9 mouse cellular contexts compared by ENCODE assay signal in genomic region chr16:57754526-57755125, GRCm38 (mm10). TPM values are rescaled to one million over a fixed set of nuclear protein-coding genes. Genes with fewer than 3 reads are reported as not detected.
DNase-seq lines count a peak whose midpoint lies in the region; ATAC-seq and TF ChIP-seq lines count a peak whose summit lies in the region.
"Had no signal": no experiment of that assay in that cellular context is flagged by ENCODE, and none has a peak within 500 bp of the region (broad histone marks: within the 10 kb centered on the region; RNA-seq: fewer than 3 reads in every experiment).

Gene Col8a1, minus strand, starts transcription at chr16:57754737.

- no peaks in the 10 kb centered on the region for H3K27me3 ChIP-seq in forebrain, embryonic 14.5 days (replicated peaks; ENCODE audit: control insufficient read depth, insufficient read depth, low read length)
- H3K27me3 ChIP-seq in hindbrain, embryonic 16.5 days (replicated peaks; ENCODE audit: control insufficient read depth, insufficient read depth, low read length): no peaks in the 10 kb centered on the region
- no peaks in the 10 kb centered on the region for H3K27me3 ChIP-seq in lung, postnatal 0 days (replicated peaks; ENCODE audit: insufficient read depth, low read length)

- peak; percentile 24 to 29 for DNase-seq in cerebellum, postnatal 10 days
- no peak for DNase-seq in cerebellum, adult 11-12 months
- peak; percentile 9 for DNase-seq in ES-E14 (ENCODE audit: low read depth, low spot score)
- peak; percentile 9 for DNase-seq in forebrain, embryonic 14.5 days (ENCODE audit: low spot score)
- DNase-seq in lung, postnatal 0 days (ENCODE audit: low spot score): no peak
- peak; percentile 22 for DNase-seq in urinary bladder, postnatal 25 days (ENCODE audit: low spot score)
- DNase-seq in thymus, adult 18-20 months: no peak

- H3K36me3 ChIP-seq in ES-E14 (ENCODE audit: control insufficient read depth, insufficient read depth, low read length, poor library complexity, severe bottlenecking): no peaks in the 10 kb centered on the region
- no peaks in the 10 kb centered on the region for H3K36me3 ChIP-seq in forebrain, embryonic 14.5 days (ENCODE audit: control insufficient read depth, insufficient read depth, low read length)
- H3K36me3 ChIP-seq in hindbrain, embryonic 16.5 days (ENCODE audit: control insufficient read depth, insufficient read depth, low read length): no peaks in the 10 kb centered on the region
- H3K36me3 ChIP-seq in lung, postnatal 0 days (ENCODE audit: insufficient read depth, low read length): no peaks in the 10 kb centered on the region

- no peaks in the 10 kb centered on the region for H3K9me3 ChIP-seq in ES-E14 (ENCODE audit: control insufficient read depth, insufficient read depth, low read depth, low read length)
- no peaks in the 10 kb centered on the region for H3K9me3 ChIP-seq in forebrain, embryonic 14.5 days (replicated peaks; ENCODE audit: control insufficient read depth, low read length)
- H3K9me3 ChIP-seq in hindbrain, embryonic 16.5 days (ENCODE audit: control insufficient read depth, low read length): no peaks in the 10 kb centered on the region
- no peaks in the 10 kb centered on the region for H3K9me3 ChIP-seq in lung, postnatal 0 days (ENCODE audit: low read length)

- peak; percentile 61 for ATAC-seq in forebrain, embryonic 14.5 days
- peak; percentile 56 for ATAC-seq in hindbrain, embryonic 16.5 days
- ATAC-seq in lung, postnatal 0 days: no peak

- H3K4me3 ChIP-seq in ES-E14 (ENCODE audit: insufficient read depth in 1 of 2, low read depth in 1 of 2, low read length in 2 of 2, poor library complexity in 1 of 2, severe bottlenecking in 1 of 2): peak within 1 kb of the TSS; percentile 43 to 44
- H3K4me3 ChIP-seq in forebrain, embryonic 14.5 days (ENCODE audit: low read depth, low read length): peak within 1 kb of the TSS; percentile 28
- H3K4me3 ChIP-seq in hindbrain, embryonic 16.5 days (ENCODE audit: low read length): peak within 1 kb of the TSS; percentile 52
- H3K4me3 ChIP-seq in lung, postnatal 0 days (ENCODE audit: low read depth, low read length): peak within 1 kb of the TSS; percentile 16

- in situ Hi-C loops in ES-E14 (cut with MboI; ENCODE audit: low sequenced_read_pairs in 2 of 2, unreplicated experiment in 2 of 2): no loop called here

- H3K9ac ChIP-seq in ES-E14 (ENCODE audit: insufficient read depth, low read depth, low read length, poor library complexity, severe bottlenecking): no peak within 1 kb of the TSS
- H3K9ac ChIP-seq in forebrain, embryonic 14.5 days (ENCODE audit: low read length): peak within 1 kb of the TSS; percentile 58
- peak within 1 kb of the TSS; percentile 71 for H3K9ac ChIP-seq in hindbrain, embryonic 16.5 days (ENCODE audit: low read depth, low read length)
- H3K9ac ChIP-seq in lung, postnatal 0 days (replicated peaks; ENCODE audit: low read depth): no peak within 1 kb of the TSS

- TF ChIP-seq CTCF in lung, postnatal 0 days (IDR thresholded peaks at IDR 0.05): no peak

- TF ChIP-seq EP300 in lung, postnatal 0 days (IDR thresholded peaks at IDR 0.05): no peak

- H3K4me2 ChIP-seq in forebrain, embryonic 14.5 days (ENCODE audit: low read length): peak within 1 kb of the TSS; percentile 67
- H3K4me2 ChIP-seq in hindbrain, embryonic 16.5 days (ENCODE audit: low read length): peak within 1 kb of the TSS; percentile 89
- H3K4me2 ChIP-seq in lung, postnatal 0 days (replicated peaks; ENCODE audit: low read depth, low read length): peak within 1 kb of the TSS; percentile 48

- 0 out of 4 replicates have a peak, but pooled peaks cover 2 to 3% of the 10 kb centered on the region in 2 experiments for H3K4me1 ChIP-seq in ES-E14 (ENCODE audit: control insufficient read depth in 2 of 2, insufficient read depth in 2 of 2, low read length in 2 of 2, poor library complexity in 1 of 2)
- H3K4me1 ChIP-seq in forebrain, embryonic 14.5 days (ENCODE audit: control insufficient read depth, insufficient read depth, low read length): peaks cover 2% of the 10 kb centered on the region; the same call in 1 of the 2 replicates
- peaks cover 12% of the 10 kb centered on the region for H3K4me1 ChIP-seq in hindbrain, embryonic 16.5 days (ENCODE audit: control insufficient read depth, insufficient read depth, low read depth, low read length)
- no peaks in the 10 kb centered on the region for H3K4me1 ChIP-seq in lung, postnatal 0 days (ENCODE audit: insufficient read depth, low read depth, low read length)

- 2% methylated on average over 19 of the region's 19 CpGs for WGBS in forebrain, embryonic 14.5 days
- WGBS in hindbrain, embryonic 16.5 days: 1% methylated on average over 19 of the region's 19 CpGs
- 4% methylated on average over 19 of the region's 19 CpGs for WGBS in lung, postnatal 0 days

- no peak within 1 kb of the TSS for H3K27ac ChIP-seq in ES-E14 (ENCODE audit: insufficient read depth, low read depth, low read length, poor library complexity, severe bottlenecking)
- no peak within 1 kb of the TSS for H3K27ac ChIP-seq in forebrain, embryonic 14.5 days (ENCODE audit: low read depth, low read length)
- peak within 1 kb of the TSS; percentile 51; the same call in 1 of the 2 replicates for H3K27ac ChIP-seq in hindbrain, embryonic 16.5 days (ENCODE audit: low read depth, low read length)
- H3K27ac ChIP-seq in lung, postnatal 0 days (ENCODE audit: low read length): no peak within 1 kb of the TSS

TF ChIP-seq in ES-E14, 5 proteins besides CTCF, POLR2A, EP300 and RAD21:
- TF ChIP-seq ZNF384 (IDR thresholded peaks at IDR 0.05; ENCODE audit: low read depth, low read length): no peak
- no peak for TF ChIP-seq MAFK (IDR thresholded peaks at IDR 0.05; ENCODE audit: insufficient read depth, low read depth, low read length)
- TF ChIP-seq ZC3H11A (IDR thresholded peaks at IDR 0.05; ENCODE audit: borderline replicate concordance, low read depth, low read length): no peak
- no peak for TF ChIP-seq HCFC1 (IDR thresholded peaks at IDR 0.05; ENCODE audit: borderline replicate concordance, insufficient read depth, low read length)
- no peak for TF ChIP-seq CHD2 (IDR thresholded peaks at IDR 0.05; ENCODE audit: low read depth, low read length)

RNA-seq across cellular contexts. Expression of gene Col8a1, which starts in this region (rescaled TPM):
- 2.3 and 9.2 TPM in 2 replicates for total RNA-seq in ES-E14 (2012; rRNA removed)
- 0.73 and 1.0 TPM in 2 replicates for polyA plus RNA-seq in forebrain, embryonic 14.5 days (2014; fragmentation: Nextera tagmentation; extraction: Ambion mirVana)
- polyA plus RNA-seq in hindbrain, embryonic 16.5 days (2015; fragmentation: Nextera tagmentation; extraction: Ambion mirVana): 6.7 and 7.2 TPM in 2 replicates
- 1.2 and 1.3 TPM in 2 replicates for polyA plus RNA-seq in lung, postnatal 0 days (2015; fragmentation: Nextera tagmentation; extraction: Ambion mirVana)
- total RNA-seq: CH12.LX had no signal

Comparison
In these comparisons a context has a peak if more than half of its experiments do, and no peak if none do; other contexts are left out.
1. DNase-seq: peak in cerebellum, postnatal 10 days (2 of 2), ES-E14 (single experiment), forebrain, embryonic 14.5 days (single experiment) and urinary bladder, postnatal 25 days (single experiment); none in cerebellum, adult 11-12 months (single experiment), lung, postnatal 0 days (single experiment) and thymus, adult 18-20 months (0 of 2).
2. H3K9ac ChIP-seq: peak in forebrain, embryonic 14.5 days (single experiment) and hindbrain, embryonic 16.5 days (single experiment); none in ES-E14 (single experiment) and lung, postnatal 0 days (single experiment).
3. Peak in every context shown above with its lines, with median percentiles within 50 percentile points of each other: H3K4me3 ChIP-seq and H3K4me2 ChIP-seq.